Mouse (Mus musculus) liver, embryonic 16.5 days (tissue): ENCODE data around the gene Ltc4s. TPM values are rescaled to one million over a fixed set of nuclear protein-coding genes. Genes with fewer than 3 reads are reported as not detected.

Source experiments
- ATAC-seq: fragments of 200-750 bp; cut with Nextera tagmentation; 2 replicates; pipeline ENCODE4 v1.8.0; 2017; ENCODE audit warnings: low read depth, mild to moderate bottlenecking, moderate number of reproducible peaks, moderate library complexity
- H3K27ac ChIP-seq: fragments of 300-500 bp; sonication (generic); 2 replicates; pipeline ENCODE4 v1.5.1; 2014; ENCODE audit warnings: mild to moderate bottlenecking, low read length
- H3K27me3 ChIP-seq: fragments of 300-500 bp; sonication (generic); 2 replicates; pipeline ENCODE4 v1.6.1; 2014; ENCODE audit warnings: low read depth, low read length, mixed read lengths; ENCODE audit not compliant: control insufficient read depth, insufficient read depth
- H3K36me3 ChIP-seq: fragments of 300-500 bp; sonication (generic); 2 replicates; pipeline ENCODE4 v1.6.1; 2014; ENCODE audit warnings: mild to moderate bottlenecking; ENCODE audit not compliant: control insufficient read depth, insufficient read depth
- H3K4me1 ChIP-seq: fragments of 300-500 bp; sonication (generic); 2 replicates; pipeline ENCODE4 v1.6.1; 2014; ENCODE audit warnings: low read depth, low read length, mixed read lengths; ENCODE audit not compliant: control insufficient read depth
- H3K4me2 ChIP-seq: fragments of 300-500 bp; sonication (generic); 2 replicates; pipeline ENCODE4 v1.6.1; 2014; ENCODE audit warnings: low read depth, low read length, mixed read lengths
- H3K4me3 ChIP-seq: fragments of 300-500 bp; sonication (generic); 2 replicates; pipeline ENCODE4 v1.5.1; 2014; ENCODE audit warnings: low read depth, mild to moderate bottlenecking, low read length
- H3K9ac ChIP-seq: fragments of 300-500 bp; sonication (generic); 2 replicates; pipeline ENCODE4 v1.6.1; 2014; ENCODE audit warnings: low read depth, low read length
- H3K9me3 ChIP-seq: fragments of 300-500 bp; sonication (generic); replicated peaks from 2 replicates; pipeline ENCODE4 v1.6.1; 2016; ENCODE audit warnings: low read length; ENCODE audit not compliant: control insufficient read depth
- WGBS: fragments of 180-500 bp; shearing (Covaris S2); extraction: QIAGEN DNeasy Blood & Tissue Kit; methylation state at CpG from one replicate; pipeline ENCODE4 v1.1.7; 2014; ENCODE audit not compliant: insufficient replicate concordance; 5-methylcytosine and 5-hydroxymethylcytosine counted together
- polyA plus RNA-seq: library from polyadenylated mRNA; unstranded; fragments of >200 nt; fragmentation: Nextera tagmentation; extraction: Ambion mirVana; gene quantifications from 2 replicates; pipeline ENCODE4 v1.2.1, GENCODE M21; 2015

The Ltc4s gene
- 0.50 and 0.61 TPM in 2 replicates for polyA plus RNA-seq

DNA sequence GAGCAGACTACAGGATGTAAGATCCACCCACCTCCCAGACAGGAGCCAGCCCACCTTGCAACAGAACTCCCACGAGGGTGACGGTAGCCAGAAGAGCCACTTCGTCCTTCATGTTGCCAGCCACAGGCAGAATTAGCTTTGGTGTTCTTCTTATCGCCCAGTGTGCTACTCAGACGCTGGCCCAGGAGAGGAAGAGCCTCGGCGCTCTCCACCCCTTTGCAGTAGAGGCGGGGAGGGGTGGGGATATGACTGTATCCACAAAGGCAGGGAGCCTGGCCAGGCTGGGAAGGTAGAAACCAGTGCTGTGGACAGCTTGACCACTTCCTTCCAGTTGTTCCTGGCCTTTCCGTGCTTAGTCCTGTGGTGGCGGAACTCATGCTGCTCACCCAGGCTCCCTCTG lies at the start of gene Ltc4s:
Gene Ltc4s, minus strand, starts transcription at position 293 of the 400 bp plus-strand sequence.
- Histone ChIP-seq H3K9ac (no peak within 1 kb of the TSS; the same call in 1 of the 2 replicates), H3K4me3 (peak within 1 kb of the TSS; percentile 69), H3K4me2 (peak within 1 kb of the TSS; percentile 97), H3K27ac (no peak within 1 kb of the TSS), H3K27me3 (peaks cover 2% of the 10 kb centered on the region; the same call in 1 of the 2 replicates), H3K9me3 (no peaks in the 10 kb centered on the region), H3K36me3 (peaks cover 16% of the 10 kb centered on the region), H3K4me1 (peaks cover 32% of the 10 kb centered on the region)
- WGBS: 13% methylated on average over 10 of the region's 10 CpGs
- ATAC-seq: no peak

DNA sequence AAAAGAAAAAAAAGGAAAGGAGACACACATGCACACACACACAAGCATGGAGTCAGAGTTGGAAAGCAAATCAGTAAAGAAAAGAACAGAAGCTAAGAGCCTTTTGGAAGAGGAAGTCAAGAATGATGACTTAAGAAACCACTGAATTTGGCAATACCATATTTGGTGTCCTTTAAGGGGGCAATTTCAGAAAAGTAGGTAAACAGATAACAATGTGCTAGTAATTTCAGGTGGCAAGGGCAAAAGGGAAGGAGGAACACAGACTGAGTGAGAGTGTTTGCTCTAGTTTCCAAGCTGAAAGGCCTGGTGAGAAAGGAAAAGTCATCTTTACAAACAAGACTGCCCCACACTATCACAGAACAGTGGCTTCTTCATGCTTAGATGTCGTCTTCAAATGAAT lies 48.0 kb upstream of the Ltc4s start:
- H3K27ac ChIP-seq: 0 out of 2 replicates have a peak overlapping the region, but pooled peaks have one; percentile 5
- H3K36me3 ChIP-seq: no peaks in the 10 kb centered on the region
- no peak overlapping the region for H3K4me2 ChIP-seq
- H3K4me3 ChIP-seq: no peak overlapping the region
- 33% methylated on average over 1 of the region's 1 CpGs for WGBS
- H3K9ac ChIP-seq: no peak overlapping the region
- H3K4me1 ChIP-seq: peaks cover 18% of the 10 kb centered on the region
- H3K9me3 ChIP-seq: no peaks in the 10 kb centered on the region
- no peaks in the 10 kb centered on the region for H3K27me3 ChIP-seq
- no peak for ATAC-seq

DNA sequence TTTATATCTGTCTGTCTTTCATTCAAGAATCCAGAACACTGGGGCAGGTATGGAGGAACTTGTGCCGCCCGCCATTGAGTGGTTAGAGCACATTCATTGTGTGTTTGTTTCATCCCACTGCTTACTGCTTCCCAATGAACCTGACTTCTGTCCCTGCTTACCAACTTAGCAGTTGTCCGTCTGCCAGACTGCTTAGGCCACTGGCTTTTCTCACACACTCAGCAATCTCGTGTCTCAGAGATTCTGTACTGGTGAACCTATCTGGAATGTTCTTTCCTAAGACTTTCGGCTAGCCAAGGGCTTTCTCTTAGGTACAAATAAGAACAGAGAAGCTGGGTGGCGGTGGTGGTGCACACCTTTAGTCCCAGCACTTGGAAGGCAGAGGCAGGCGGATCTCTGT lies 47.3 kb upstream of the Ltc4s start:
- Histone ChIP-seq H3K27me3 (no peaks in the 10 kb centered on the region), H3K4me3 (no peak overlapping the region), H3K4me1 (peaks cover 14% of the 10 kb centered on the region), H3K36me3 (no peaks in the 10 kb centered on the region), H3K27ac (no peak overlapping the region), H3K4me2 (no peak overlapping the region), H3K9ac (no peak overlapping the region), H3K9me3 (no peaks in the 10 kb centered on the region)
- 80% methylated on average over 7 of the region's 7 CpGs for WGBS
- no peak for ATAC-seq

DNA sequence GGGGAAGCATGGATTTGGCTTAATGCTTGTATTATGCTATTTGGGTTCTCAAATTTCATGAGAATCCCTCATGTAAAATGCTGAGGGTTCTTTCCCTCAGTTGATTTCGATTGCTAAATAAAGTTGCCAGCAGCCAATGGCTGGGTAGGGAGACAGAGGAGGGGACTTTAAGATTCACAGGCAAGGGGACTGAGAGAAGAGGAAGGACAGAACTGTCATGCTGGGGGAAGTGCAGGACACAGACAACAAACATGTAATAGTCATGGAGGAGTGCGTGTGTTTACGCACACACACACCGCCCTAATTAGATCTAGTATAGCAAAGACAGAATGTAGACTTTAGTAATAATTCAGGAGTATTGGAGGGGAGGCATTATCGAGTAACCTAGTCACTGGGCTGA lies 46.8 kb upstream of the Ltc4s start:
- Histone ChIP-seq H3K4me3 (no peak overlapping the region), H3K4me1 (peaks cover 11% of the 10 kb centered on the region), H3K4me2 (no peak overlapping the region), H3K36me3 (no peaks in the 10 kb centered on the region), H3K9me3 (no peaks in the 10 kb centered on the region), H3K27me3 (no peaks in the 10 kb centered on the region), H3K27ac (no peak overlapping the region), H3K9ac (no peak overlapping the region)
- no peak for ATAC-seq
- 73% methylated on average over 5 of the region's 5 CpGs for WGBS

DNA sequence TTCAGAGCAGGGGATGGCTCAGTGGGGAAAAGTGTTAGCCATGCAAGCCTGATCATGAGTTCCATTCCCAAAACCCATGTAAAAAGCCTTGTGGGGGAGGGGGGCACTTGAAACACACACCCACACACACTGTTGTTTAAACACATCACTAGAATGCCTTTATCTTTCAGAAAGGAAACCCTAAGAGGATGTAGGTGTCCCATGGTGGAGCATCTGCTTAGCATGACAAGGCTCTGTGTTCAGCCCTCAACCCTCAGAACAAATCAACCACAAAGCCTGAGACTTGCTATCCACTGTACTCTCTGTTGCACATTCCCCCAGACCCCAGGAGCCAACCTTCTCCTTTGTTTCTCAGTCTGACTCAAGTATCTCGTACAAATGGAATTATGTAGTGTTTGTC lies 41.6 kb upstream of the Ltc4s start:
- no peak for ATAC-seq
- Histone ChIP-seq H3K27ac (no peak overlapping the region), H3K27me3 (no peaks in the 10 kb centered on the region), H3K9me3 (no peaks in the 10 kb centered on the region), H3K9ac (no peak overlapping the region), H3K36me3 (peaks cover 2% of the 10 kb centered on the region; the same call in 1 of the 2 replicates), H3K4me1 (peaks cover 10% of the 10 kb centered on the region), H3K4me3 (no peak overlapping the region), H3K4me2 (no peak overlapping the region)
- WGBS: 38% methylated on average over 1 of the region's 1 CpGs

DNA sequence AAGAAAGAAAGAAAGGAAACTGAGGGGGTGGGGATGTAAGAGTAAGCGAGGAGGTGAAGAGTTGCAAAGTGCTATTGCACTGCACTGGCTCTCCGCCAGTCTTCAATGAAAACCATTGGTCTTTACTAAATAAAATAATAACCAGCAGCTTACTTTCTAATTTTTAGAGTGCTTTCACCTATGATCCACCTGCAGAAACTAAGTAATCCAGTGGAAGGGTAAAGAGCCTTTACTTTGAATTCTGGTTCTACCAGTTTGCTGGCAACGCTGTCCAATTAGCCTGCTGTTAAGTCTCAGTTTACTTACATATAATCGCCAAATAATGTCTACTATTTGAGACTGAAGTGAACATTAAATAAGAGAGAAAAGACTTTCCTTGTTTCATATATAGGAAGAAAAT lies 40.6 kb upstream of the Ltc4s start:
- Histone ChIP-seq H3K36me3 (peaks cover 2% of the 10 kb centered on the region; the same call in 1 of the 2 replicates), H3K27ac (no peak overlapping the region), H3K27me3 (no peaks in the 10 kb centered on the region), H3K9ac (no peak overlapping the region), H3K9me3 (no peaks in the 10 kb centered on the region), H3K4me2 (no peak overlapping the region), H3K4me3 (no peak overlapping the region), H3K4me1 (peaks cover 10% of the 10 kb centered on the region)
- 85% methylated on average over 4 of the region's 4 CpGs for WGBS
- ATAC-seq: no peak

DNA sequence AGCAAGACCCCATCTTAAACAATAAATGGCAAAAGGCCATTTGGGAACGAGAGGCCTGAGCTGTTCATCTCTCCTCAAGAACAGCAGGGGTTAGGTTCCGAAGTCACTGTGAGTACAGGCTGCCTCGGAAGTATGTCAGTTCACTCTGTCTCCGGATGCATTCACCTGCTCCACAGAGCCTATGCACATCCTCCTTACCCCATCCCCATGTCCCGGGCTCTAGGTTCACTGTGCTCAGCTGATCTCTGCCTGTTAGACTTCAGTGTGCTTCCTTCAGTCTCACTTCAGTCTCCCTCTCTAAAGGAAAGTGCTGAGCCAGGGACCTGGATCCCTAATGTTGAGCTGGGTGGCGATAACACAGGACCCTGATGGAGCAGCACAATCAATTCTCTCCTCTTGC lies 39.3 kb upstream of the Ltc4s start:
- no peak overlapping the region for H3K9ac ChIP-seq
- H3K4me3 ChIP-seq: no peak overlapping the region
- peaks cover 2% of the 10 kb centered on the region; the same call in 1 of the 2 replicates for H3K36me3 ChIP-seq
- WGBS: 85% methylated on average over 6 of the region's 6 CpGs
- H3K4me1 ChIP-seq: peaks cover 10% of the 10 kb centered on the region
- no peak overlapping the region for H3K4me2 ChIP-seq
- ATAC-seq: no peak
- no peaks in the 10 kb centered on the region for H3K27me3 ChIP-seq
- no peaks in the 10 kb centered on the region for H3K9me3 ChIP-seq
- no peak overlapping the region for H3K27ac ChIP-seq

DNA sequence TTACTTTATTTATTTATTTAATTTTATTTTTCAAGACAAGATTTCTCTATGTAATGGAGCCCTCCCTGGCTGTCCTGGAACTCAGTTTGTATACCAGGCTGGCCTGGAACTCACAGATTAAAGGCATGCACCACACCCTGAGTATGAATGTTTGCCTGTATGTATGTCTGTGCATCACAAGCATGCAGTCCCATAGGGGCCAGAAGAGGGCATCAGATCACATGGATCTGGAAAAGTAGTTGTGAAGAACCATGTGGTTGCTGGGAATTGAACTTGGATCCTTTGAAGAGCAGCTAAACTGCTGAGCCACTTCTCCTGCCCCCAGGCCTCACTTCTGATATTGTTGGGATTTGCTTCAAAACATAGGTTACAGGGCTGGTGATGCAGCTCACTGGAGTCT lies 38.6 kb upstream of the Ltc4s start:
- Histone ChIP-seq H3K4me1 (peaks cover 10% of the 10 kb centered on the region), H3K4me3 (no peak overlapping the region), H3K27me3 (no peaks in the 10 kb centered on the region), H3K9me3 (no peaks in the 10 kb centered on the region), H3K36me3 (peaks cover 2% of the 10 kb centered on the region; the same call in 1 of the 2 replicates), H3K27ac (no peak overlapping the region), H3K9ac (no peak overlapping the region), H3K4me2 (no peak overlapping the region)
- no peak for ATAC-seq

DNA sequence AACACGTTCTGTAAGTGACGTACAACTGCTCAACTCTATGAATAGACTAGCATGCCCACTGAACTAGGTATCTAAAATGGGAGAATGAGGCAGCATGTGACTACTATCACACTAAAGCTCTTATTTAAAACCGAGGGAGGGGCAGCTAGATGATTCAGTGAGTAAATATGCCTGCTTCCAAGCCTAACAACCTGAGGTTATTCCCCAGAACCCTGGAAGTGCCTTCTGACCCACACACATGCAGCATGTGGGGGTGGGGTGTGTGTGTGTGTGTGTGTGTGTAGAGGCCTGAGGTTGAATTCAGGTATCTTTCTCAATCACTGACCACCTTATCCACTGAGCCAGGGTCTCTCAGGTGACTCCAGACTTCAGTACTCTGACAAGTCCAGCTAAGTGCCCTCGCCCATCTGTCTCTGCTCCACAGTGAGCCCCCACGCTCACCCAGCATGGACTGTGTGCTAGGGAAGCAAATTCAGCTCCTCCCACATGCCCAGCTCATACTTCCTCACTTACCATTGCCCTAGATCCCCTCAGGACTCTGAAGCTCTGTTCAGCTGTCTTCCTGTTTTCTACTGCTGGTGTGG lies 37.2 kb upstream of the Ltc4s start:
- peaks cover 2% of the 10 kb centered on the region; the same call in 1 of the 2 replicates for H3K36me3 ChIP-seq
- H3K9me3 ChIP-seq: no peaks in the 10 kb centered on the region
- no peaks in the 10 kb centered on the region for H3K27me3 ChIP-seq
- ATAC-seq: peak; percentile 45; the same call in 1 of the 2 replicates
- WGBS: 39% methylated on average over 5 of the region's 5 CpGs
- no peak overlapping the region for H3K4me3 ChIP-seq
- no peak overlapping the region for H3K4me2 ChIP-seq
- H3K9ac ChIP-seq: no peak overlapping the region; the same call in 1 of the 2 replicates
- H3K4me1 ChIP-seq: peaks cover 10% of the 10 kb centered on the region
- no peak overlapping the region for H3K27ac ChIP-seq
